Mouse (Mus musculus) embryonic facial prominence, embryonic 12.5 days (tissue): ENCODE results near the gene Il13ra1. TPM values are rescaled to one million over a fixed set of nuclear protein-coding genes. Genes with fewer than 3 reads are reported as not detected.

ENCODE experiments used
- ATAC-seq: fragments of 200-750 bp; cut with Nextera tagmentation; 2 replicates; pipeline ENCODE4 v1.8.0; 2017; ENCODE audit not compliant: insufficient number of reproducible peaks, insufficient read depth, low FRiP score, low TSS enrichment
- H3K27ac ChIP-seq: fragments of 300-500 bp; sonication (generic); 2 replicates; pipeline ENCODE4 v1.5.1; 2016; ENCODE audit warnings: mild to moderate bottlenecking
- H3K27me3 ChIP-seq: fragments of 300-500 bp; sonication (generic); 2 replicates; pipeline ENCODE4 v1.6.1; 2016; ENCODE audit warnings: mild to moderate bottlenecking, moderate library complexity
- H3K36me3 ChIP-seq: fragments of 300-500 bp; sonication (generic); 2 replicates; pipeline ENCODE4 v1.6.1; 2016; ENCODE audit warnings: mild to moderate bottlenecking
- H3K4me1 ChIP-seq: fragments of 300-500 bp; sonication (generic); 2 replicates; pipeline ENCODE4 v1.6.1; 2016
- H3K4me2 ChIP-seq: fragments of 300-500 bp; sonication (generic); replicated peaks from 2 replicates; pipeline ENCODE4 v1.6.1; 2016; ENCODE audit warnings: mild to moderate bottlenecking, moderate library complexity
- H3K4me3 ChIP-seq: fragments of 300-500 bp; sonication (generic); 2 replicates; pipeline ENCODE4 v1.5.1; 2016; ENCODE audit warnings: mild to moderate bottlenecking
- H3K9ac ChIP-seq: fragments of 300-500 bp; sonication (generic); 2 replicates; pipeline ENCODE4 v1.6.1; 2016; ENCODE audit warnings: mild to moderate bottlenecking, moderate library complexity
- H3K9me3 ChIP-seq: fragments of 300-500 bp; sonication (generic); 2 replicates; pipeline ENCODE4 v1.6.1; 2016; ENCODE audit warnings: mild to moderate bottlenecking, moderate library complexity
- WGBS: fragments of 180-500 bp; shearing (Covaris S2); methylation state at CpG from one replicate; pipeline ENCODE4 v1.1.7; 2016; 5-methylcytosine and 5-hydroxymethylcytosine counted together
- polyA plus RNA-seq: library from polyadenylated mRNA; unstranded; fragments of >200 nt; fragmentation: Nextera tagmentation; extraction: Ambion mirVana; gene quantifications from 2 replicates; pipeline ENCODE4 v1.2.1, GENCODE M21; 2016

Gene Il13ra1
- 6.9 and 9.0 TPM in 2 replicates for polyA plus RNA-seq

DNA sequence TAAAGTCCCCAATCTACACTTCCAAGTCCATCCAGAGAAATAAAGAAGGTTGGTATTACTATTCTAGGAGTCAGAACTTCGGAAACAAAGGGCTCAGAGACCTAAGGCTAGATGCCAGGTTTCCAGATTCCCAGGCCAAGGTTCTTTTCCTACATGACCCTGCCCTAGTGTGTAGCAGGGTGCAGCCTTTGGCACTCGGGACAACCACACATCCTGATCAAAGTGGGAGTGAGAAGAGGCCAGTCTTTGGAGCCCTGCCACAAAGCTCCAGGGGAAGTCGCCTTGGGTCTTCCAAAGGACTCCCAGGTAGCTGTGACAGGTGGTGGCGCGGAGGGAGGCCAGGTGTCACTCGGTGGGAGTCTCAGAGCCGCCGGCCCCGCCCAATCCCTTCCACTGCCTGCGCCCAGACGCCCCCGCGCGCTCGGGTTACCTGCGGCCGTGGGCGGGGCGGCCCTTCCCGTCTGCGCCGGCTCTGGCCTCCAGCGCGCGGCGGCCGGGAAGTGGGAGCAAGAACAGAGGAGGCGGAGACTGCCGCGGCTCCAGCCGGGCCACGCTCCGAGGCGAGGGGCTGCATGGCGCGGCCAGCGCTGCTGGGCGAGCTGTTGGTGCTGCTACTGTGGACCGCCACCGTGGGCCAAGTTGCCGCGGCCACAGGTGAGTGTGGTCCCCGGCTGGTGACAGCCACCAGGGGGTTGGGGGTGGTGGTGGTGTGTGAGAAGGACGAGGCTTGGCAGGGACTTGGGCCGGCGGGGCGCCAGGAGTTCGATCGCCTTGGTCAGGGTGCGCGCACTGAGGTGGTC is at the start of gene Il13ra1:
TSS of gene Il13ra1 (plus strand) at position 489 of the 800 bp plus-strand sequence.
- peak within 1 kb of the TSS; percentile 56; the same call in 1 of the 2 replicates for H3K9ac ChIP-seq
- no peaks in the 10 kb centered on the region for H3K36me3 ChIP-seq
- peak; percentile 56; the same call in 1 of the 2 replicates for ATAC-seq
- H3K9me3 ChIP-seq, result no peaks in the 10 kb centered on the region
- 22% methylated on average over 50 of the region's 51 CpGs for WGBS
- no peaks in the 10 kb centered on the region for H3K4me1 ChIP-seq
- H3K4me2 ChIP-seq, result peak within 1 kb of the TSS; percentile 67
- H3K27me3 ChIP-seq, result no peaks in the 10 kb centered on the region
- H3K27ac ChIP-seq, result no peak within 1 kb of the TSS
- peak within 1 kb of the TSS; percentile 42 for H3K4me3 ChIP-seq

DNA sequence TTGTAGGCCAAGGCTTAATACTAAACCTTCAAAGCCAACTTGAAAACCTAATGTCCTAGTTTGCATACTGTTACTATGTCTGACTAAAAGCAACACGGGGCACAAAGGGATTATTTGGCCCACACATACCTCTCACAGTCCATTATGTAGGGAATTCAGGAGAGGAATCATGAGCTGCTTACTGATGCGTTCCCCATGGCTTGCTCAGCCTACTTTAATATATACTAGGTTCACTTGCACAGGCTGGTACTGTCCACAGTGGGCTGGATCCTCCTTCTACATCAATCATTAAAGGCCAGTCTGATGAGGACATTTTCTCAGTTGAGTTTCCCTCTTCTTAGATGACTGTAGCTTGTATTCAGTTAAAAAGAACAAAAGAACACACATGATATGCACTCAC is 37.9 kb upstream of the Il13ra1 start:
- Histone ChIP-seq H3K4me3 (no peak overlapping the region), H3K4me2 (no peak overlapping the region), H3K9ac (no peak overlapping the region), H3K27ac (no peak overlapping the region), H3K27me3 (no peaks in the 10 kb centered on the region), H3K4me1 (no peaks in the 10 kb centered on the region), H3K36me3 (no peaks in the 10 kb centered on the region), H3K9me3 (no peaks in the 10 kb centered on the region)
- 82% methylated on average over 2 of the region's 2 CpGs for WGBS
- no peak for ATAC-seq

DNA sequence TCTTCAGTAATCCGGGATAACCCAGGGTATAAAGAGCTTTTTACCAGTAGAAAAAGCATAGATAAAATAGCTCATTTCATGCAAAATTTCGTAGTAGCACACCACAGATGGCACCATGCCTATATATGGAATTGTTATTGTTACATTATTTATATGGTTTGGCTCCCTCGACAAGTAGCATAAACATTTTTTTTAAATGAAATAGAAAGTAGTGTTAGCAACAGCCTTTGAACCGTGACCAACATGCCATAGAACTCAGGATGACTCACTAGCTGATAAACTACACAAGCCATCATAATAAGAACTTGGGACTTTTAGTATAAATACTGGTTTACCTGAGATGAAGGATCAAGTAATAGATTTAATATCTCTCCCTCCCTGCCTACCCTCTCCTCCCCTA is 34.7 kb upstream of the Il13ra1 start:
- Histone ChIP-seq H3K9ac (no peak overlapping the region), H3K36me3 (no peaks in the 10 kb centered on the region), H3K9me3 (no peaks in the 10 kb centered on the region), H3K27ac (no peak overlapping the region), H3K4me1 (no peaks in the 10 kb centered on the region), H3K4me3 (no peak overlapping the region), H3K4me2 (no peak overlapping the region), H3K27me3 (no peaks in the 10 kb centered on the region)
- WGBS, result 78% methylated on average over 4 of the region's 4 CpGs
- ATAC-seq, result no peak

DNA sequence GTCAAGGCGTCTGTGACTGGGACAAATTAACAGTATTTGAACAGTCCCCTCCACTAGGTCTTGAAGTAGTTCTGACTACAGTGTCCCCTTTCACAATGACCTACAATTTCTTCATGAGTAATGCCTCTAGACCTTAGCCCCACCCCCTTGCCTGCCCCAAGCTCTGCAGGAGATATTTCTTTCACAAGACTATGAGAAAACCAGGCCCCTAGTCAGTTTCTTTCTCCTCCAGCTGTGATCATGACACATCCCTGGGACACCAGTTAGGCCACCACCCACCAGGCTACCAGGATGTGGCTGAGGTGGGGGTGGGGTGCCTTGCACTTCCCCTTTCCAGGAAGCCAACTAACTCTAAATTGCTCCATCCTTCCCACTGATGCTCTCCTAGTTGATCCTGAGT is 29.0 kb upstream of the Il13ra1 start:
- 72% methylated on average over 1 of the region's 1 CpGs for WGBS

DNA sequence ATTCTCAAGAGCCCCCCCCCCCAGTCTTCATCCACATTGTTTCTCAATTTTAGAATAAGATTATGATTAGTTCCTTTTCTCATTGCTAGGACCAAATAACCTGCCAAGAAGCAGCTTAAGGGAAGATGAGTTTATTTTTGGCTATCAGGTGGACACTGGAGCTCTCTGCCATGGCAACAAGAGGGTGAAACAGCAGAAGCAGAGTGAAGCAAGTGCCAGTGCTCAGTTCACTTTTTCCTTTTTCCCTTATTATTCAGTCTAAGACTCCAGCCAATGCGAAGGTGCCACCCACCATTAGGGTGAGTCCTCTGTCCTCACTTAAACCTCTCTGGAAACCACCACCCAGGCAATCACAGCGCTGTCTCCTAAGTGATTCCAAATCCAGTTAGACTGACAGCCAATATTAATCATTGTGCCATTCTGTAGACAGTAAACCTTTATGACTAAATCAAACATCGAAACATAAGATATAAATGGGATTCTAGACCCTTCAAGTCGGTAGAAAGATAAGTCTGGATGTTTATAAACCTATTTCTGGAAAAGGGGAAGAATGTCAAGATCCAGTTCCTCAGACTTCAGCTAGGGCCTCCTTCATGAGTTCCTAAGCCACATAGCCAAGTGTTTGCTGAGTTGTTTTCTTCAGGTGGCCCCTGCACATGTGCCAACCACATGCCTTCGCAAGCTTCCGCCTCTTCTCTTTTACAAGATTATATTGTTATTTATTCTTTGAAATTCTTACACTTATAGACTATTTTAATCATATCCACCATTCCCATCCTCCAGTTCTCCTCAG is 23.2 kb upstream of the Il13ra1 start:
- no peak for ATAC-seq
- no peak overlapping the region for H3K27ac ChIP-seq
- H3K9me3 ChIP-seq, result no peaks in the 10 kb centered on the region
- H3K9ac ChIP-seq, result no peak overlapping the region
- no peak overlapping the region for H3K4me2 ChIP-seq
- no peaks in the 10 kb centered on the region for H3K4me1 ChIP-seq
- no peaks in the 10 kb centered on the region for H3K27me3 ChIP-seq
- no peak overlapping the region for H3K4me3 ChIP-seq
- H3K36me3 ChIP-seq, result no peaks in the 10 kb centered on the region
- WGBS, result 86% methylated on average over 6 of the region's 6 CpGs

More for the DNA sequence above, 29.0 kb upstream of the Il13ra1 start:
- H3K9me3 ChIP-seq, result no peaks in the 10 kb centered on the region
- H3K36me3 ChIP-seq, result no peaks in the 10 kb centered on the region
- H3K4me2 ChIP-seq, result no peak overlapping the region
- no peak for ATAC-seq
- no peak overlapping the region for H3K9ac ChIP-seq
- H3K27me3 ChIP-seq, result no peaks in the 10 kb centered on the region
- H3K4me1 ChIP-seq, result no peaks in the 10 kb centered on the region
- no peak overlapping the region for H3K27ac ChIP-seq
- no peak overlapping the region for H3K4me3 ChIP-seq

- Histone ChIP-seq H3K36me3 (no peaks in the 10 kb centered on the region), H3K4me3 (no peak overlapping the region), H3K9ac (no peak overlapping the region), H3K4me2 (no peak overlapping the region), H3K9me3 (no peaks in the 10 kb centered on the region), H3K4me1 (no peaks in the 10 kb centered on the region), H3K27ac (no peak overlapping the region), H3K27me3 (no peaks in the 10 kb centered on the region)
- ATAC-seq, result no peak
- 64% methylated on average over 1 of the region's 1 CpGs for WGBS
Measured at GRCm38 (mm10) chrX:36100883-36101282, 11.0 kb upstream of the Il13ra1 start.

- H3K4me3 ChIP-seq, result no peak overlapping the region
- no peaks in the 10 kb centered on the region for H3K4me1 ChIP-seq
- no peaks in the 10 kb centered on the region for H3K27me3 ChIP-seq
- H3K9ac ChIP-seq, result no peak overlapping the region
- 77% methylated on average over 3 of the region's 3 CpGs for WGBS
- H3K9me3 ChIP-seq, result no peaks in the 10 kb centered on the region
- no peak overlapping the region for H3K4me2 ChIP-seq
- no peak for ATAC-seq
- no peak overlapping the region for H3K27ac ChIP-seq
- H3K36me3 ChIP-seq, result no peaks in the 10 kb centered on the region
Measured at GRCm38 (mm10) chrX:36101318-36101717, 10.6 kb upstream of the Il13ra1 start.

- Histone ChIP-seq H3K9ac (no peak overlapping the region), H3K27ac (no peak overlapping the region), H3K4me1 (no peaks in the 10 kb centered on the region), H3K4me2 (no peak overlapping the region), H3K4me3 (no peak overlapping the region), H3K36me3 (no peaks in the 10 kb centered on the region), H3K9me3 (no peaks in the 10 kb centered on the region), H3K27me3 (no peaks in the 10 kb centered on the region)
- ATAC-seq, result no peak
- 59% methylated on average over 3 of the region's 3 CpGs for WGBS
Measured at GRCm38 (mm10) chrX:36108601-36109000, 3.3 kb upstream of the Il13ra1 start.

DNA sequence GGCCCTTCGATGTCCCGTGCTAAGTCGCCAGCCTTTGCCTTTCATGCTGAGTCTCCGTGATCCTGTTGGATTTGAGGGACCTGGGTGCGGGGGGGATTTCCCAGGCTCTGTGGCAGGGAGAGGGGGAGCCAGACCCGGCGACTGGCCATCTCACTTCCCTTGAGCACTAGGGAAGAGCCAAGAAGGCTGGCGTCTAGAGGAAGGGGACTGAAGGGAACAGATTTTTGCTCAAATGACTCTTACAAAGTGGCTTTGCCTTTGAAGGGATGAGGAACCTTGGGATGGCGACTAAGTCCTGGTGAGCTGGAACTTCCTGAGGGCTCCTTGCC is 476 bp downstream of the Il13ra1 start:
- Histone ChIP-seq H3K27ac (no peak overlapping the region), H3K36me3 (no peaks in the 10 kb centered on the region), H3K9me3 (no peaks in the 10 kb centered on the region), H3K9ac (peak overlapping the region; percentile 56; the same call in 1 of the 2 replicates), H3K27me3 (no peaks in the 10 kb centered on the region), H3K4me2 (peak overlapping the region; percentile 67), H3K4me3 (peak overlapping the region; percentile 42), H3K4me1 (no peaks in the 10 kb centered on the region)
- no peak for ATAC-seq
- 17% methylated on average over 9 of the region's 9 CpGs for WGBS

DNA sequence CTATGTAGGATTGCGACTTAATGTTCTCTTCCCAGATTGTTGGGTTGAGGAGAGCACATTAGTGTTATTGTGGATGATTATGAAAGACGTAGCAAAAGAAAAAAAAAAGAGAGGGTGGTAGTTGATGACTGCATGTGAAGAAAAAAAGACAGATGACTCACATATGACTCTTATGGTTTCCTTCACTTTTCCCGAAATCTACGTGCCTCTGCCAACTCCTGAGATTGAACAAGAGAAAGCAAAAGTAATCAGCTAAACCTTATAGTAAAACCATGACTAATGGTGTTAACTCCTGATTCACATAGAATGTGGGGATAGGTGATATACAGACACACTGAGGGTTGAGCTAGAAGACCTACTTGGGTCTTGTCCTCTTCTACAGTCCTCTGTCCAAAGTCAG is 3.3 kb downstream of the Il13ra1 start:
- no peak overlapping the region for H3K27ac ChIP-seq
- no peak overlapping the region for H3K9ac ChIP-seq
- H3K27me3 ChIP-seq, result no peaks in the 10 kb centered on the region
- no peaks in the 10 kb centered on the region for H3K9me3 ChIP-seq
- 85% methylated on average over 4 of the region's 4 CpGs for WGBS
- H3K4me1 ChIP-seq, result no peaks in the 10 kb centered on the region
- H3K4me3 ChIP-seq, result no peak overlapping the region
- H3K4me2 ChIP-seq, result no peak overlapping the region
- no peaks in the 10 kb centered on the region for H3K36me3 ChIP-seq
- ATAC-seq, result no peak

DNA sequence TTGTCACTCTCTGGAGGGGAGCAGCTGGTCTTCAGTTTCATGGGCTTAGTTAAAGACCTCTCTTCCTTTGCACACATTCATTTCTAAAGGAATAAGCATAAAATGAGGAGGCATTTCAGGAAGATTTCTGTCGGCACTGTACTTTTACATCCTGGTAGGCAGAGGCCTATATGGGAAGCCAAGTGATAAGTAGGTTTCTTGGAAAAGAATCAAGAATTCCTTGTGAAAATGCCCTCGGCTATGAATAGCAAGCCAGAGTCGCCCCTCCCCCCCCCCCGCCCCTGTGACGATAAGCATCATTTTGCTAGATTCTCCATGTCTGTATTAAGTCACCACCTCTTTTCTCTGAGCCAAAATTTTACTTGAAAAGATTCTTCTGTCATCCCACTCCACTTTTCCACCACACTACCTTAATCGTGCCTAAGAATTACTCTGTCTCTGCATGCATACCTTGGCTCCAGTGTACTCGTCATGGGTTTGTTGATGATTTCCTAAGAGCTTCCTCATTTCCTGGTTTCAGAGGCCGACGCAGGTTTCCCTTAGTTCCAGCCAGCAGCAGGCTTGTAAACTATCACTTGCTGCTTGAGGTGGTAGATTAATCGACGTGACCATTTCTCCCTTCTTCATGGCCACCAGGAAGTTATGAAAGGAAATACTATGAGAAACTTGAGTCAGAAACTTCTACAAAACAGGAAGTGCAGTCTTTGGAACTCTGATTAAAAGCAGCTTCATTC is 17.3 kb downstream of the Il13ra1 start:
- Histone ChIP-seq H3K9me3 (no peaks in the 10 kb centered on the region), H3K4me3 (no peak overlapping the region), H3K36me3 (no peaks in the 10 kb centered on the region), H3K4me1 (no peaks in the 10 kb centered on the region), H3K9ac (no peak overlapping the region), H3K4me2 (no peak overlapping the region), H3K27me3 (no peaks in the 10 kb centered on the region), H3K27ac (no peak overlapping the region)
- WGBS, result 70% methylated on average over 11 of the region's 11 CpGs
- ATAC-seq, result no peak
